Mouse (Mus musculus) gastrocnemius, postnatal 14 days (tissue): ENCODE measurements around the gene Mpp6. TPM values are rescaled to one million over a fixed set of nuclear protein-coding genes. Genes with fewer than 3 reads are reported as not detected.

Source experiments
- DNase-seq: peaks from one replicate; pipeline ENCODE4 v3.0.0; 2021; ENCODE audit warnings: mixed read lengths
- intact Hi-C: fragments of 180-260 bp; cut with DNase I; formaldehyde crosslinking; loops from one replicate; pipeline ENCODE4 v1.15.1; 2025; ENCODE audit warnings: low total_unique reads
- total RNA-seq, 2 experiments: library from RNA; stranded (reverse); gene quantifications; 2 replicates each; pipeline ENCODE4 v1.2.3; 2021

The Mpp6 gene
- total RNA-seq, 2 experiments from 2014 or later = 120 to 133 TPM

GRCm38 (mm10) chr6:50126331-50126730, 16.3 kb downstream of the Mpp6 start:
- intact Hi-C loops = no loop called here
- DNase-seq = no peak

- intact Hi-C loops = no loop called here
- DNase-seq = no peak
Observed at GRCm38 (mm10) chr6:50127536-50127935, 17.5 kb downstream of the Mpp6 start.

GRCm38 (mm10) chr6:50137651-50138050, 27.6 kb downstream of the Mpp6 start:
- DNase-seq = no peak
- intact Hi-C loops = no loop called here

DNA sequence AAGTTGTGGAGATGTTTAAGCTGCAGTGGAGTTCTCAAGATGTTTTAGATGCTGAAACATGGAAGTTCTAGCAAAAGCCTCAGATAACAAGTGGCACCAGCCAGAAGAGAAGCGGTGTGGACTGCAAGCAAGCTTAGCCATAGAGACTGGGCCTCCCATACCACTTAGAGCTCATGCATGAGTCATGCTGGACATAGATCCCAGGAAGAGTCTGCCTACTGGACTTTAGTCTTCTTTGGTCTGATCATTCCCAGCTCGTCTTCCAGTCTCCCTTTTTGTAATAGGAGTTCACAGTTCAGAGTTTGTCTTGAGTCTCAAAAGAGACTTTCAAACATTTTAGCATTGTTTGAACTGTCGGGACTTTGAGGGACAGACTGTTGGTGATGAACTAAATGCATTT, 29.5 kb downstream of the Mpp6 start:
- no peak for DNase-seq
- intact Hi-C loops = no loop called here

- intact Hi-C loops = no loop called here
- DNase-seq = no peak
Observed at GRCm38 (mm10) chr6:50146158-50146557, 36.1 kb downstream of the Mpp6 start.

GRCm38 (mm10) chr6:50149378-50149777, 39.3 kb downstream of the Mpp6 start:
- DNase-seq = no peak
- intact Hi-C loops = no loop called here

GRCm38 (mm10) chr6:50159842-50160241, 49.8 kb downstream of the Mpp6 start:
- intact Hi-C loops = no loop called here
- no peak for DNase-seq

DNA sequence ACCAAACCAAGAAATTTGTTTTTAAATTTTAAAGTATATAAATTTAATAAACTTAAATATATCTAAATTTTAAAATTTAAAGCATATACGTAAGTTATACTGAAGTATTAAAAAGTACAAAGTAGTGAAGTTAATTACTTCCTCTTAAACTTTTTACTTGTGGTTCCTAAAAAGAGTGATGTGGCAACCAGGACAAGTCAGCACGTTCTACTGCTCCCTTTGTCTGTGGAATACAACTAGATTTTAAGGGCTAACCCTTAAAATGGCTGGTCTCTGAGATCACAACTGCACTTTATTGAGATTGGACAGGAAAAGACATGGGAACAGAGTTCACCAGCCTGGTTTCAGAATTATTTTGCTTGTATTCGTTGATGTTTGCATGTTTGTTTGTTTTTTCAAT, 53.0 kb downstream of the Mpp6 start:
- intact Hi-C loops = no loop called here
- DNase-seq = no peak

DNA sequence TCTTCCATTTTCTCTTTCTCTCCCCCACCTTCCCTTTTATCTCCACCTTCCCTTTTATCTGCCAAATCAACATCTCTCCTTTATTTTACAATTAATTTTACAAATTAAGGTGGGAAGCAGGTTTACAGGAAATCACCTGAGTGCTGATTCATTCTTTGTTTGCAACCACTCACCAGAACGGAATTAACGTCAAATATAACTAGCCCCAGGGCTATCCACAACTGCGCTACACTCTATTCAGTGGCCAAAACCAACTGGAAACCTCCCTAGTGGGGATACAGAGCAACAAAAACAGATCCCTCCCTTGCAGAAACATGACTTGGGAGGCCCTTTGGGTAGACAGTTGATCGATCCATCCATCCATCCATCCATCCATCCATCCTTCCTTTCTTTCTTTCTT, 58.8 kb downstream of the Mpp6 start:
- DNase-seq = no peak
- intact Hi-C loops = no loop called here

- peak; percentile 20 for DNase-seq
- intact Hi-C loops = no loop called here
Observed at GRCm38 (mm10) chr6:50169771-50170170, 59.7 kb downstream of the Mpp6 start.

DNA sequence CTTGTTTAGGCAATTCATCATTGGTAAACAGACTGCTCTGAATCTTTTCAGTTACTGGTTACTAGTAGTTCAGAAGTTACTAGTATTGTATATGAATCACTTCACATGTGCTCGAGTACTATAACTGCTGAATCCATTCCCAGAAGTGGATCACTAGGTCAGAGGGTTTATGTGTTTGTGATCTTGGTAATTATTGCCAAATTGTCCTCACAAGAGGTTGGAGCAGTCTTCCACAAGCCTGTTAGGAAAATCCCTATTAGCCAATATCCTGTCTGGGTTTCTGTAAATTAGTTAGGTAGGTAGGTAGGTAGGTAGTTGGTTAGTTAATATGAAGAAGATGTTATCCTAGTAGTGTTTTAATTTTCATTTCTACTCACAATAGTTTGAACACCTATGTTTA, 65.7 kb downstream of the Mpp6 start:
- intact Hi-C loops = no loop called here

GRCm38 (mm10) chr6:50180189-50180588, 70.1 kb downstream of the Mpp6 start:
- intact Hi-C loops = no loop called here

More for the DNA sequence above, 65.7 kb downstream of the Mpp6 start:
- no peak for DNase-seq

DNA sequence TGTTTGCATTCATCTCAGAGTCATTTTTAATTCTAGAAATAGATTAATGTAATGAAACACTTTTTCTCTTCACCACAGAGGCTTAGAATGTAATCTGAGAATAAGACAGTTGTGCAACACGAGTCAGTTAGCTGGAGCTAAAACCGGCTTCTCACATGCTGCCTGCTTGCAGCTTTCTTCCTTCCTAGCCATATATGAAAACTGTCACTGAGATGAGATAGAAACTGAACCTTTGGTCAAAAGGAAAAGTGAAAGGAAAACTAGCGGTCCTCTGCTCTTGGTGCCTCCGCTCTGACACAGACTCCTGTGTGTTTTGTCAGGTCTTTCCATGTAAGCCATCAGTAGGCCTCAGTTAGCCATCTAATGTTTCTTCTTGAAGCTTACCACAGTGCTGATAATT, 77.9 kb downstream of the Mpp6 start:
- DNase-seq = no peak
- intact Hi-C loops = loop anchor here (5.0 kb wide), 1 partner anchor 76 kb away; the partner anchor contains the start of gene Mpp6

More at GRCm38 (mm10) chr6:50180189-50180588, 70.1 kb downstream of the Mpp6 start:
- no peak for DNase-seq

- intact Hi-C loops = loop anchor here (5.0 kb wide), 1 partner anchor 77 kb away; the partner anchor contains the start of gene Mpp6
Observed at GRCm38 (mm10) chr6:50189376-50189775, 79.3 kb downstream of the Mpp6 start.

DNA sequence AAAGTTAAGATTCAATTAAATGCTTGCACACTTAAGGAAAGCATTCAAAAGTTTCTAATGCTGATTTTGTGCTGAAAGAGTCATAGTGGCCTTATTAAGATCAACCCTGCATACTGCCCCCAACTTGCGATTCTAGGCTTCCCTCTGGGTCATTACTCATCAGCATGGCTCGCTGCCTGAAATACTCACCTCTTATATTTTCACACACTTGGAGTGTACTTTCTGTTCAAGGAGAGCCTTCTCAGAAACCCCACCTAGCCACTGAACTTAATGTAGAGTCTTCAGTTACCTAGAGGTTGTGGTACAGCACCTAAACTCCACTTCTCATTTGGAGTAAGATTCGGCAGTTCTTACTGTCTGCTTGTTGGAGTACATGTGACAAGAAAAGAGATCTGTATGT, 81.6 kb downstream of the Mpp6 start:
- intact Hi-C loops = loop anchor here (2.0 kb wide), 1 partner anchor 41 kb away; no protein-coding TSS in a partner anchor
- no peak for DNase-seq

More at GRCm38 (mm10) chr6:50189376-50189775, 79.3 kb downstream of the Mpp6 start:
- no peak for DNase-seq

DNA sequence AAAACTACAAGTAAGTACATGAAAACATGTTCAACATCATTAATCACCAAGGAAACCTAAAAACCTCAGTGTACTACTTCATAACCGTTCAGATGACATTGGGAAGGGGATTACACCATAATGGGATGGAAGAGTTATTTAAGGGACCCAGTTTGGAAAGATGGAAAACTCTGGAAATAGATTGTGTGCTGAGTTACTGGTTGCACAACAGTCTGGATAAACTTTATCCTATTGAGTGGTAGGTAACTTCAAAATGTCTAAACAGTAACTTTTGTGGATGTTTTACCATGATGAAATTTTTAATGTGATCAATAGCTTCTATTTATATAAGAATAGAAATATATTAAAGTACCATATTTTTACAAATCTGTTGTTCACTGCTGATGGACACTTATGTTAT, 82.1 kb downstream of the Mpp6 start:
- intact Hi-C loops = loop anchor here (2.0 kb wide), 1 partner anchor 41 kb away; no protein-coding TSS in a partner anchor
- no peak for DNase-seq

DNA sequence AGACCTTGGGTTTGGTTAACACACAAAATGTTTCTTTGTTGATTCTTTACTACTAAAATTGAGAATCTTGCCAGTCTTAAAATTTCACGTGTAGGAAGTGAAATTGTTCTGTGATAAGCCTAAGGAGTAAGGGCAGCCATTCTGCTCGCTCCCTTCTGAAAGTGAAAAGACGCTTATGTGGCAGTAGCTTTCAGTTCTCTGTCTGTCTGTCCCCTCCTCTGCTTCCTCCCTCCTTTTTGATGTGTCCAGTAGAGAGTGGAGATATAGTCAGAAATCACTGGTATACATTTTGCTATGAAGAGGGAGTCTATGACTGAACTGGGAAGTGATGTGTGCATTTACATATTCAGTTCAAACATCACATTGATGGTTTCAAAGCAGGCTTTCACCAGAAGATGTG, 82.8 kb downstream of the Mpp6 start:
- intact Hi-C loops = loop anchor here (2.0 kb wide), 1 partner anchor 42 kb away; no protein-coding TSS in a partner anchor
- no peak for DNase-seq

DNA sequence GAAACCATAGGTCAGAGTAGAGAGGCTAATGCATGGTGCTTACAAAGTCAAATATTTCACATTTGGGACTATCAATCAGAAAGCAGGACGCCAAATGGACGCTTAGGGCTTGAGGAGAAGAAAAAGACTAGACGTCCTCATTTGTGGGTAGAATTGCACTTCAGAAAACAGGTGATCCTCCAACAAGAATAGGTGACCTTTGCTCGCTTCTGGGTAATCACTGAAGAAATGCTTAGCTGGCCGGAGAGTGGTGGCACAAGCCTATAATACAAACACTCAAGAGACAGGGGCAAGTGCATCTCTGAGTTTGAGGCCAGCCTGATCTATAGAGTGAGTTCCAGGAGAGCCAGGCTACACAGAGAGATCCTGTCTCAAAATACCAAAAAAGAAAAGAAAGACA, 83.8 kb downstream of the Mpp6 start:
- no peak for DNase-seq
- intact Hi-C loops = loop anchor here (2.0 kb wide), 1 partner anchor 43 kb away; no protein-coding TSS in a partner anchor

DNA sequence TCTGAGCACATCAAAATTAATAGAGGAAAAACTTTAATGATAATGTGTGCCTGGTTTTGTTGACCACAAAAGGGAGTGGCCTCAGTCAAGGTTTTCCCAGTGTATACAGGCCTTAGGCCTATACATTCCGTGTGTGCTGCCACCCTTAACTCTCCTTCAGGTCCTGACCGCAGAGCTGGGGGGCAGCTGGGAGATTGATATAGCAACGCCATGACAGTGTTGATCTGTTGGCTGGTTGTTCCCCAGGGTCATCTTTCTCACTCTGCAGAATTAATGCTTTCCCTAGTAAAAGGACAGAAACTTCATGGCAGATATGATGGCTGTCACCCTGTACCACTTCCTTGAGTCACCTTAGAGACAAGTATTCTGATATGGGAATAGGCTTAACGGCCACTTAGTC, 94.3 kb downstream of the Mpp6 start:
- no peak for DNase-seq
- intact Hi-C loops = no loop called here

DNA sequence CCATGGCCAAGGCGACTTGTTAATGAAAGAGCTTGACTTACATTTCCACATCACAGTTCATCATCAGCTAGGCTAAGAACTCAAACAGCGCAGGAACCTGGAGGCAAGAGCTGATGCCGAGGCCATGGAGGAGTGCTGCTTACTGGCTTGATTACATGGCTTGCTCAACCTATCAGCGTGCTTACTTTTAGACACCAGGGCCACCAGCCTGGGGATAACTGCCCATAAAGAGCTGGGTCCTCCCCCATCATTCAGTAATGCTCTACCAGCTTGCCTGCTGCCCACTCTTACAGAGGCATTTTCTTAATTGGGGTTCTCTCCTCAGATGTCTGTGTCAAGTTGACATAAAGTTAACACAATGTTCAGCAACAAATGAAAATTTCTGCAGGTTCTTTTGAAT, 95.1 kb downstream of the Mpp6 start:
- no peak for DNase-seq
- intact Hi-C loops = no loop called here

GRCm38 (mm10) chr6:50214711-50215372, 104.8 kb downstream of the Mpp6 start:
- DNase-seq = no peak
- intact Hi-C loops = no loop called here
